Mouse (Mus musculus) urinary bladder, postnatal 10 days (tissue): ENCODE results near the gene Fbxw10.
A peak's percentile ranks its signal among the peaks of the same experiment; 100 is the strongest.

Experiments used
- DNase-seq: peaks from one replicate; pipeline ENCODE4 v3.0.0; 2022; ENCODE audit warnings: low spot score

The Fbxw10 gene

DNA sequence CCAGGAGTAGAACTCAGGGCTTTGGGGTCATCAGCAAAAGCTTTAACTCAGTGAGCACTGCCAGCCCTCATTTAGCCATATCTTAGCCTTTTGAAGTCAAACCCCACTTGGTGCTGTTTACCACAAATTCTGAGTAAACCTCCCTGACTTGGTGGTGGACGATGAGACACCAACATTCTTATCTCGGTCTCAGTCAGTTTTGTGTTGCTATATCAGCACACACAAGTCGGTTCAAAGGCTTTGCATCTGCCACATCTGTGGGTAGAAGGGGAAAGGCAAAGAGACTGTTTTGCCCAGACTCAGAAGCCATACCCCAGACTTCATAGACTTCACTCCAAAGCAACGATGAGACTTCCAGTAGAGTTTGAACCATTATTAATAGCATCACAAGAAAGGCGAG lies 2.3 kb upstream of the Fbxw10 start:
- no peak for DNase-seq

DNA sequence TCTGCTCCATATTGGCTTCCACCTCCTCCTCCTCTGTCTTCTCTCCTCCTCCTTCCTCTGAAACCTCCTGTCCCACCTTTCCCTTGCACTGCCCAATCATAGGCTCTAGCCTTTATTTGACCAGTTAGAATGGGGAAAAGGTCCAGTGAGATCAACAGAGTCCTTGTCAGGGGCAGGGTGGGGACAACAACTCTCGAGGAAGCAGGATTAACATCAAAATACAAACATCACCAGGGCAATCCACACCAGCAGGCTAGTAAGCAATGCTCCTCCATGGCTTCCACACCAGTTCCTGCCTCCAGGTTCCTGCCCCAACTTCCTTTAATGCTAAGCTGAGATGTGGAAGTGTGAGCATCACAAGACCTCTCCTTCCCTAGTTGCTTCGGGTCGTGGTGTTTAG lies 1.1 kb upstream of the Fbxw10 start:
- no peak for DNase-seq

DNA sequence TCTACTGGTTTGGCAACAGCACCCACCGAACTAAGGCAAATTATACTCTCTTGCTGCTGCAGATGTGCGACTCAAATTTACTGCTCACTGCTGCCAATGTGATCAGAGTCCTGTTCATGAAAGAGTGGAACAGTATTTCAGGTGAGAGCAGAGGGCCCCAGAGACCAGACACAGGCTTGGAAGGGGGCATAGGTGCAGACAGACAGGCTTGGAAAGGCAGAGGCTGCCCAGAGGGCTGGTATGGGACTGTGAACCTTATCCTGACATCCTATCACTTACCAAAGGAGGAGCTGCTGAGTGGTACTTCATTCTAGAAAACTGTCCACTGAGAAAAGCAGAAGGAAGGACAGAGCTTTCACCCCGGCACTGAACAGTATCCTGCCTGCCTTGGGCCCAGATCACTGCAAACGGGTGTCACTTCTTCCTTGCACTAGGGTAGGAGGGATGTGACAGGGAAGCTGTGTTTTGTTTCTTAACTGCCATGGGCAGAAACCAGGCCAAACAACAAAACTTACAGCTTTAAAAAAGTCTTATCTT lies 854 bp downstream of the Fbxw10 start:
- DNase-seq = no peak

DNA sequence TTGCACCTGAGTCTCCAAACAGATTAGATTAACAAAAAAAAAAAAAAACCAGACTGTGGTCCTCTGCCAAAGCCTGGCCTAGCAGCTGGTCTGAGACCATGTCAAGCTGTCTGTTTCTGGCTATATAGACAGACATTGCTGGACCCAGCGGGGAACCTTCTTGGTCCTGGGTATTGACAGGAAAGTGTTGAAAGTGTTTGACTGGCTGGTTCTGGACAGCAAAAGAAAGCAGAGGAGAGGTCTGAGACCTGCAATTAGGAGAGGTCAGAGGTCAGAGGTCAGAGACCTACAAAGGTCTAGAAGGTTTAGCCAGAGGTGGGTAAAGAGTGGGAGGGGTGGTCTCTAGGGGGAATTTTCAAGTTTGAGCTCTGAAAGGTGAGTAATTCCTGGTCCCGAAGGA lies 1.4 kb downstream of the Fbxw10 start:
- no peak for DNase-seq

DNA sequence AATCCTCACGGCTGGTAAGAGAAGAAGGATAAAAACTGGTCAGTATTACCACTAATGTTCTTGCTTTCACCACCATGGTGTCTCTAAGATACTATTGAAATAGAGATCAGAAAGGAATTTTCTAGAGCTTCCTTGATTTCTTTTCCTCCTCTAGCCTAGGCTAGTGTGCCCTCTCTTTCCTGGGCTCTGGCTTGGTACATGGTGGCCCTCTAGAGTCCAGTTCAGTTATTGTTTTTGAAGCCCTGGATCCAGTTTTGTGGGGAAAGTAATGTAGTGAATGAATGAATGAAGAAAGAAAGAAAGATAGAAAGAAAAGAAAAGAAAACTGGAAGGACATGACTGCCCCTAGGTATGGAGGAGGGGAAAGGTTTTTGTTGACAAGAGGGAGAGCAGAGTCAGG lies 4.3 kb downstream of the Fbxw10 start:
- no peak for DNase-seq

DNA sequence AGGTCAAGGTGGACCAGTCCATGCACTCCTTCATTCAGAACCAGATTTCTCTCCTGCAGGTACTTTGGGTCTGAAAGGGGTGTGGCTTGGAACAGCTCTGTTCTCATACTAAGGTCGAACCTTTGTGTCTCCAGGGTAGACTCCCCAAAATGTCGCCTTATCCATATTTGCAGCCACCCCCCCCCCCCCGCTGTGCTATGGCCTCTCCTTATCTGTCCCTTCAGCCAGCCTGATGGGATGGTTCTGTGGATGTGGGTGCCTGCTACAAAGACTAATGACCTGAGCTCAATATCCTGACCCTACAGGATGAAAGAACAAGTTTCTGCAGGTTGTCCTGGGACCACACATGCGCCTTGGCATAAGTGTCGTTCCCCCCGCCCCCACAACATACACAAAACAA lies 6.5 kb downstream of the Fbxw10 start:
- no peak for DNase-seq

DNA sequence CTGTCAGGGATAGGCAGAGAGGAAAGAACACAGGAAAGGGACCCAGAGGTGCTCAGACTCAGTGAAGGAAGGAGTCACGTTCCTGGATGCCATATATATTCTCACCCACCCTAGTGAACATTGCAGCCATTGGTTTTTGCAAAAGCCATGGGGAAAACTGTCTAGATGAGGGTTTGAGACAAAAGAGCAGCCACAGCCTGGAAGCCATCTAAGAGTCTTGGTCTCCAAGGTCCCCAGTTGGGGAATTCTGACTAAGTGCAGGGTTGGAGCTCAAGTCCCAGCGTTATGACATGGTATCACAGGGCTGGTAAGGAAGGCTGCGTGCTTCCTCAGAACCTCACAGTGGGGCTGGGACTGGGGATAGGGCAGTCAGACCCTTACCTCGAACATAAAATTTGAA lies 18.7 kb downstream of the Fbxw10 start:
- no peak for DNase-seq

DNA sequence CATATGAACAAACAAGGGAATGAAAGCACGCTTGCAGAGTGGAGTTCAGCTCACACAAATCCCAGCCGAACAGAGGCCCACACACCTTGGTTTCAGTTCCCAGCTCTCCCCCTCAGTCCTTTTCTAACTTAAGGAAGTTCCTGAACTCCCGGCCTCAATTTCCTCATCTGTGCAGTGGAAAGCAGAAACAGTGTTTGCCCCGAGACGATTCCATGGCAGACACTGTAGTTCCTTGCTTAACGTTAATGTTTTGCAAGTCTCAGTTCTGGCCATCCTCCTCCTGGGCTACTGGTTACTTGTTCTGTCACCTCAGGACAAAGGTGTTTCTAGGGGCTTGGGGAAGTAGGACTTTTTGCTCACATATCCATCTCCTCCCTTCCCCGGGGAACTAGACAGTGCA lies 19.8 kb downstream of the Fbxw10 start:
- DNase-seq = no peak

DNA sequence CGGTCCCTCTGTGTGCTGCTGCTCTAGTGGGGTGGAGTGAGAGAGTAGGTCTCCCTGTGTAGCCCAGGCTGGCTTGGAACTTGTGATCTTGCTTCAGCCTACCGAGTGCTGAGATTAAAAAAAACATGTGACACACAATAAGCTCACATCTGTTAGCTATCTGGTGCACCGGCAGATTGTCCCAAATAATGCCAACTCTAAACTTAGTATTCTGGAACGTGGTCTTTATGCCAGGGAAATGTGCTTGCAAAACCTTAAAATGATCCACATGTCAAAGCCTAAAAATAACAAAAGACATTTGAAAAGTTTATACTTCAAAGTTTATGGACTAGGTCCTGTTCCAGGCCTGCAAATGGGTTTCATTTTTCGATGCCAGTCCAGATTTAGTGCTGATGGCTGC lies 22.3 kb downstream of the Fbxw10 start:
- no peak for DNase-seq

DNA sequence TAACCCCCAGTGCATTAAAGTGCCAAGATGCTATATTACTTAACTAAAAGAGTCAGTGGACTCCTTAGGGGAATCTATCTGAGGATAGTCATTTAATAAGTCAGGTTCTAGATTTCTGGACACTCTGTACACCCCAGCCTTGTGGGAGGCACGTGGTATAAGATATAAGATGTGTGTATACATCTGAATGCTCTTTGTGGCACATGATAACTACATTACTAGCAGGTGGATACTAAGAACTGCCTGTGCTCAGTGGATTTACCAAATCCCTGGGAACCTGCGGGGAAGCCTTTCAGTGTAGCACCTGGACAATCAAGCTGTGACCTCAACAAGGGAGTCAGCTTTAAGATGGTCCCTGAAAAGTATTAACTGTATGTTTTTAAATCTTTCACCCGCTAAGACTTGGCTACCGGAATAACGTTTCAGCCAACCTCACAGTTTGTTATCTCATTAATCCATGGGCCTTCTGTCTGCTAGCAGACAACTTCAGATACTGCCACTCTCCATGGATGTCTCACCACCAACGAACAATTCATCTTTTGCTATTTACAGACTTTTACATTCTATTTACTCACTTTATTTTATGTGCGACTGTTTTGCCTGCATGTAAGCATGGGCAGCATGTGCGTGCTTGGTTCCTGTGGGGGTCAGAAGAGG lies 23.0 kb downstream of the Fbxw10 start:
- DNase-seq = no peak

DNA sequence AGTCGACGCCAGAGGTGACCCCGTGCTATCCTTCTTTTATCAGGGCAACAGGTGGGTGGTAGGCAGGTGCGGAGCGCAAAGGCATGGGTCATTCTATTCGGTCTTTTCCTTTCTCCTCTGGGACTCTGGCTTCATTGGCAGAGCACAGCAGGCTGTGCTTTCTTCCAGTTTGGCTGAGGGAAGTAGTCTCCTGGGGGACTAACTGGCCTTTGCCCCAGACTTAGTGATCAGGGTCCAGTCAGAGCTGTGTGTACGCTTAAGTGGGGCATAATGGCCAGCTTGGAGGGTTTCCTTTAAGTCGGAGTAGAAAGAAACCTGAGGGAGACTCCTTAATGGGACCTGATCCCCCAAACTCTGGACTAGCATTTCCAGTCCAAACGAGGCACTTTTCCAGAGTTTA lies 26.6 kb downstream of the Fbxw10 start:
- no peak for DNase-seq

DNA sequence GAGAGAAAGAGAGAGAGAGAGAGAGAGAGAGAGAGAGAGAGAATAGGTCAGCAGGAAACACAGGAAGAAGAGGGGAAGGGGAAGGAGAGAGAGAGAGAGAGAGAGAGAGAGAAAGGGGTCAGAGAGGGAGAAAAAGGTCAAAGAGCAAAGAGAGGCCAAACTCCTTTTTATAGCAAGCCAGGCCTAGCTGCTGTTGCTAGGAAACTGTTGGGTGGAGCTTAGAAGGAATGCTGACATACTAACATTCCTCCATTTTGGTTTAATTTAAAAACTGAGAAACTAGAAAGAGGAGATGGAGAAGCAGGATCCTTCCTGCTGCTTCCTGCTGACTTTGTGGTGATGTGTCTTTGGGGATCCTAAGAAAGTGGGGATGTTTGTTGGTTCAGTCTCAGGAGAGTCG lies 28.8 kb downstream of the Fbxw10 start:
- DNase-seq = no peak

DNA sequence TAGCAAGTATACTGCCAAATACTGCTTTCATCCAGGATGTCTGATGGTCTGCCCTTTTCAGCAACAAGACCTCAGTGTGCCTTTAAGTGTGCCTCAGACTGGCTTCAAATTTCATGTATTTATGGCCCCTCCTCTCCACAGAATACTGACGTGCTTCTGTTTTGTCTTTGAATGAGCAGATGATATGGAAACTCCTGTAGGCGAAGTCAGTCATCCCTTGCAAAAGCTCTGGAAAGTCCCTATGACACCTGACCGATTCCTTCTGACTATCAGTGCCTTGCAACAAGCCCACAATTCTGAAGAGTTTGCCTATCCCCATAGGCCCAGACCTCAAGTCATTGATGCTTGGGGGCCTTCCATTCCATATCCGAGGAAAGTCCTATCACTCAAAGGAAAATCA lies 29.6 kb downstream of the Fbxw10 start:
- DNase-seq = no peak

DNA sequence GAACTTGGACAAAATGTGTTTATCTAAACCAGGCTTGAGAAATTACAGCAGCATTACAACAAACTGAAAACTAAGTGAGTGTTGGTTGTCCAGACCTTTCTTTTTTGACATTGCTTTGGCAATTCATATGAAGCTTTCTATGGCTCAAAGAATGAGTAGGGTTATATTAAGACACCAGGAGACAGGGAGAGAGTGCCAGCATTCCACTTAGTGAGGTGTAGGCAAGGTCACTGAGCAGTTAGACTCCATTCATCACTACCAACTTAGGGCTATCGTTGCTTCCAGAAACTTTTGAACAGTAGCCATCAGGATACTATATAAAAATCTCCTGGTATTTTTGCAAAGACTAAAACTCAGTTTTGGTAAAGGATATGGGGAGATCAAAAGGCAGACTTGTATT lies 30.5 kb downstream of the Fbxw10 start:
- DNase-seq = no peak

DNA sequence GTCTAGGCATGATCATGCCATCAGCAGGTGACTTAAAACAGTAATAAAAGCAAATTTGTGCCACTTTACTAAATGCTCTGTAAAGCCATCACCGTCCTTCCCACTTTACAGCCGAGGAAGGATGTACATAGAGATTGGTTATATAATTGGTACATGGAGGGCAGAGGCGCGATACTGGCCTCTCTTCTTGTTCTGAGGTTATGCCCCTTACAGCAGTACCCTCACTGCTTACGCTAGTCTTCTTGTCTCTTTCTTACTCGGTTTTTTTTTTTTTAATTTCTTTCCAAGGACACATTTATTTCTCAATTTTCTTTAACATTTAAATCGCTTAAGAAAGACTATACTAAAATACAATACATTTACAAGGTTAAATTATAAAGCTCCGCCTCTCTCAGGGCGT lies 31.9 kb downstream of the Fbxw10 start:
- DNase-seq = no peak

DNA sequence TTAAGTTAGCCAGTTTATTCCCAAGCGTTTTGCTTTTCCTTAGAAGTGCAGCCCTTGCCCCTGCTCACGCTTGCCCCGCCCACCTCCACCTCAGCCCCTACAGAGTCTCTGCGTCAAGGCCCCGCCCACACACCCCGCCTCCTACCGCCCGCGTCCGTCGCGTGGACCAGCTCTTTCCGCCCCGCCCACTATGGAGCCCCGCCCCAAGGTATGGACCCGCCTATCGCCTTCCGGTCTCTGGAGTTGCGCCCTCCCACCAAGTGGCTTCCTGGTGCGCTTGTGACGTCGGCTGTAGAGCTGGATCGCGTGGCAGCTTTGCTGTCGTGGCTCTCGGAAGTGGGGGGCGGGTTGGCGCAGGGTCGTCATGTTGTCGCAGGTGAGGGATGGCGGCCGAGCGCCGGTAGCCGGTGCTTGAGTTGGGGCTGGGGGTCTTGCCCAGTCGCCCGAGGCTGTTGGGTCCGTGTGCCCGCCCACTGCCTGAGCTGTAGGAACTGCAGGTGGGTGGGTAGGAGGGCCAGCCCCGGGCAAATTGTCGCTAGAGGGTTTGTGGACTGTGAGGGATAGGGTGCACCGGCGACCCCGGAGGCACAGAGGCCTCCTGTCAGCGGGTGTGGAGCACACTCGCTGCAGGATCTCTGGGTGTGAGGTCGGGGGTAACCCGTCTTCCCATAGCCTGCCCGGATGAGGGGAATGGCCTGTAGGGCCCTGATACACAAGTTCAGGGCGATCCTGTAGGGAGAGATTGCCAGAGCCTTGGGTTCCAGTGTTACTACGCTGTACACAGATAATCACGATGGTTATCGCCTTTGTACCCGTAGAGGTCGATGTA lies 32.6 kb downstream of the Fbxw10 start, which contains the start of gene Tvp23b:
Tvp23b (plus strand) TSS at position 236 of the 829 bp plus-strand sequence.
- DNase-seq = peak; percentile 96

DNA sequence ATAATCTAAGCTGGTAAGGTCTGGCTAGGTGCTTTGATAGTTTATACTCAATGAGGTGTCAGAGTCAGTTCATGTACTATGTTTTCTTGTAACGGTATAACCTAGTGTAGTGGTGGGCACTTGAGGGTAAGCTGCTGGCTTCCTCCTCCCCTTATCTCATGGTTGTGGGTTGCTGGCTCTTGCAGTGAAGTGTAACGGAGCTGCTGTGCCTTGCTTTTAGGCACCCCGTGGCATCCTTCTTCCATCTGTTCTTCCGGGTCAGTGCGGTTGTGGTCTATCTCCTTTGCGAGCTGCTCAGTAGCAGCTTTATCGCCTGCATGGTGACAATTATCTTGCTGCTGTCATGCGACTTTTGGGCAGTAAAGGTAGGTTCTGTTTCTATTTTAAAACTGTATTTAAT lies 36.5 kb downstream of the Fbxw10 start:
- DNase-seq = no peak

DNA sequence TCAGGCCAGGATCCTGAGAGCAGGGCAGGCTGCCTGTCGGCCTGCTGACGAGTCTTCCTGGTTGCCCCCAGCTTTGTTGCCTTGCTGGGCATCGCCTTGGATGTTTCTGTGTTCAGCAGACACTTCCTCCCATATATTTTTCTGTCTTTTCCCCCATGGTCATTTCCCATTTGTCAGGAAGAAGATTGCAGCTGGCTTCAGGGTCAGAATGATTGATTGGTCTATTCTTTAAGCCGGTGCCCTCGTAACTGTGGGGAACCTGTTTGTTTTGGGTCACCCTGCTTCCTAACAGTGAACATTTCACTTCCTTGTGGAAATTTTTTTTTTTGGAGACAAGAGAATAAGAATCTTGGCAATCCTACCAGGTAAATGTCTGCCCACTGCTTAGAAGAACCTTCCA lies 38.5 kb downstream of the Fbxw10 start:
- no peak for DNase-seq

DNA sequence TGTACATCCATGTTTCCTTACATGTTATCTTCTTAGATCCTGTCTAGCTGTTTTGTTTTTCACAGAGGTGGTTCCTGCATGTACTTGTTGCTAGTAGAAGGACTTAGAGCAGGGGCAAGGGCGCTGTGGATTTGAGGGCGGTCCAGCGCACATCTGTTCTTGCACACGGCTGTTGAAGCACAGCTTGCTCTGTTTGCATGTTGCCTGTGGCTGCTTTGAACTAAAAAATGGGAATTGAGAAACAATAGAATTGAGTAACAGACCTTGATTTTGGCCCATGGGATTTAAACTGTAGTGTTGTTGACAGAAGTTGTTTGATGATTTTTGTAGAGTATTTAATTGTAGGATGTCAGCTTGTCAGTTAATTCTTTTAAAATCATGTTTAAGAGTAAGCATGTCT lies 43.9 kb downstream of the Fbxw10 start:
- no peak for DNase-seq

DNA sequence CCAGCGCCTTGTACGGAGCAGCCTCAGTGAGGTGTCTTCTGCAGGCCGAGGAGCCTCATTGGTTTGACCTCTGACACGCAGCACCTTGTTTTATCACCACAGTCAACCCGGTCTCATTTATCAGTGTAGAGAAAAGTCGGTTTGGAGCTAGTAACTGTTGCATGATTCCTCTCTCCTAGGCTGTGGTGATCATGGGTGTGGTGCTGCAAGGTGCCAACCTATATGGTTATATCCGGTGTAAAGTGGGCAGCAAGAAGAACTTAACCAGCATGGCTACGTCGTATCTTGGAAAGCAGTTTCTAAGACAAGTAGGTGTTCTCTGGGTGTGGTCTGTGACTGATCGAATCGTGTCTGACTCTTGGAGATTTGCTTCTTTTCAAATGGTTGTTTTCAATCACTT lies 44.9 kb downstream of the Fbxw10 start:
- DNase-seq = no peak

DNA sequence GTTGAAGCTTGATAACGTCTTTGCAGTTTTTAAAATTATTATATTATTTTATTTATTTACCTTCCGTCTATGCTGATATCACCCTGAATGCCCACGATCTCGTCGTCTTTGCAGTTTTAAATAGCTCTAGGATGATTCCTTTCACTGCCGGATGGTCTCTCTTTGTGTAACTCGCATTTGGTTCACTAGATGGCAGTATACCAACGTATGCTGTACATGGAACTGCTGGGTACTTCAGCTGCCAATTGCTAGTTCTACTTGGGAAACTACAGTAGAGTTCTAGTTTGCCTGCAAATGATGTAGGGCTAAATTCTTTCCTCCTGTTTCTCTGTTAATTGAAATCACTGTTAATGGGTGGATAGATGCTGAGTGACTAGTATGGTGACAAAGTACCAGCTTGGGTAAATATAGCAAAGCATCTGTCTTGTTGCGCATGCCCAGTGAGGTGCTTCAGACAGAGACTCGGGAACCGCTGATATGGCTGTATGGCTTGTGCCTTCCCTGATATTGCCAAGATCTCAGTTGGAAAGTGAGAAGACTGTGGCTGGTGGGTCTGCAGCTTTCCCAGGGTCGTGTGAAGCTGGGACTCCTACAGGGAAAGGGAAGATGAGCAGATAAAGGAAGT lies 54.9 kb downstream of the Fbxw10 start:
- DNase-seq = no peak

DNA sequence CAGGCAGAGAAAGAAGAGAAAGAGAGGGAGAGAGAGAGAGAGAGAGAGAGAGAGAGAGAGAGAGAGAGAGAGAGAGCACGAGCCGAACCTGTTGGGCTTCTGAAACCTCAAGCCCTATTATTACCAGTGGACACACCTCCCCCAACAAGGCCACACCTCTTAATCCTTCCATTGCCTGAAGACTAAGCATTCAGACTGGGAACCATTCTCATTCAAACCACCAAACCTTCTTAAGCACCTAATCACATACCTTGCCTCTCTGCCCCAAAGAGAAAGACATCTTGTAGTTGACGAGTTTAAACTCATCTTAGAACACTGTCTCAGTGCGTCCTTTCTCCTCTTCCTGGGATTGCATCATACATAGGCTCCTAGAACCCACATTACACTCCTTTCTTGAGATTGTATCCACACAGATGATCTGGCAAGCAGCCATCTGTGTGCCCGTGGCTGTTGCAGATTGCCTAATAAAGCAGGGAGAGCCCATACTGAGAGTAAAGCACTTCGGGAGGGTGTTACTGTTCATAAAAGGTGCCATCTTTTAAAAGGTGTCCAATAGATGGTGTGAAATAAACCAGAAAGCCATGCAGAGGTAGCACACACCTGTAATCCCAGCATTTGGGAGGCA lies 57.1 kb downstream of the Fbxw10 start:
- no peak for DNase-seq
